Mouse (Mus musculus): ENCODE measurements at regions not wholly inside any gene's neighbourhood (a gene's known extent, or its start where the extent isn't known, plus 50 kb on each side); places are given as distances from the start of the nearest gene placed in this dataset.

DNA sequence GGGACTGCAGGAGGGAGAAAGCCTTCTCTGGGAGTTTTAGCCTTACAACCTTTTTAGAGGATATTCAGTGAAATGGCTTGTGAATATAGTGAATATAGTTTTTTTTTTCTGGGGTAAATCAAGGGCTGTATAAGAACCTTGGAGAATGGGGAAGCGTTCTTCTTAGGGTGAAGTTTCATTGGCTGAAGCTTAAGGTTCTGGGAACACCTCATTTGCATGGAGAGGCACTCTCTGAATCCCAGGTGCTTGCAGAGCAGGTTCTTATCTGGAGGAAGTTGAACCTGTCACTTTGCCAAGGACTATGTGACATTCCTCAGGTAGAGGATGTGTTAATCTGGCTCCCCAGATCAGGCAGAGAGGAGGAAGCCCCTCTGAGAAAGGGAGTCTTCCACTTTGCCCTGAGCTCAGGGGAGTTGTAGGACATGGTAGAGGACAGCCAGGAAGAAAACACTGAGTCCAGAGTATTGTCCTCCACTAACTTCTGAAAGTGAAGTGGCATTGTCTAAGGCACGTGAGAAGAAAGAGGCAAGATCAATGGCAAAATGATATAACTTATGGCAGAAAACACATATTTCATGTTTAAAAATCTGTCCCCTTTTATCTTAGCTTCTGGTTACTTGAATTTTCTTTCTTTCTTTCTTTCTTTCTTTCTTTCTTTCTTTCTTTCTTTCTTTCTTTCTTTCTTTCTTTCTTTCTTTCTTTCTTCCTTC is 106.9 kb downstream of the Ube2e3 start:
- TF ChIP-seq CTCF (IDR thresholded peaks at IDR 0.05; ENCODE audit: borderline replicate concordance, control insufficient read depth, extremely low read depth, insufficient read depth, low read length, poor library complexity): no peak
- no peak for TF ChIP-seq POLR2A (IDR thresholded peaks at IDR 0.05; ENCODE audit: control insufficient read depth, extremely low read depth, insufficient read depth, low read length, poor library complexity)
